Mouse (Mus musculus): Measurements from ENCODE around the gene Mob3b.

DNA sequence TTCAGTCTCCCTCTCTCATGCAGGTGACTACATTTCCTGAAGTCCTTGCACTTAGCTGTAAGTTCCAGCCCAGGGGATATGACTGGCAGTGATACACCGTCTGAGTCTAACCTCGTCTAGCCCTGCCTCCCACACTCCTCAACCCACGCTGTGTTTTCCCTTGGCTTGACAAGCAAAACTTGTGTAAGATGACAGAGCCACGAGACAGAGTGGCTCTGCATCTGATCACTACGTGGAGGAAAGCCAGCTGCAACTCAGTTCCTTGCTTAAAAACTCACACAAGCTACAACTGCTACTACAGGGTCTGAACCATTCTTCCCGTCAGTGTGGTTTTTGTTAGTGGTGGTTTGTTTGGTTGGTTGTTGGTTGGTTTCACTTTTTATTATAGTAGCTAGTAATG is 17.0 kb downstream of the Mob3b start:
- TF ChIP-seq CTCF (IDR thresholded peaks at IDR 0.05; ENCODE audit: low read depth, low read length): no peak
- no peak for TF ChIP-seq POLR2A (IDR thresholded peaks at IDR 0.05; ENCODE audit: extremely low read depth, insufficient read depth, low read length)

All from liver, adult 2 months (tissue).